Mouse (Mus musculus) spleen, adult 2 months (tissue): ENCODE data around the gene Rgs12.

Source experiments
- CTCF ChIP-seq: fragments of 200-500 bp; IDR thresholded peaks from 2 replicates; pipeline ENCODE4 v1.5.1; 2011; ENCODE audit warnings: mild to moderate bottlenecking, inconsistent platforms; ENCODE audit not compliant: insufficient read depth, insufficient read length, insufficient replicate concordance; ENCODE audit errors: extremely low read depth
- POLR2A ChIP-seq: fragments of 200-500 bp; IDR thresholded peaks from 2 replicates; pipeline ENCODE4 v1.6.1; 2011; ENCODE audit warnings: low read depth, low read length, inconsistent platforms

DNA sequence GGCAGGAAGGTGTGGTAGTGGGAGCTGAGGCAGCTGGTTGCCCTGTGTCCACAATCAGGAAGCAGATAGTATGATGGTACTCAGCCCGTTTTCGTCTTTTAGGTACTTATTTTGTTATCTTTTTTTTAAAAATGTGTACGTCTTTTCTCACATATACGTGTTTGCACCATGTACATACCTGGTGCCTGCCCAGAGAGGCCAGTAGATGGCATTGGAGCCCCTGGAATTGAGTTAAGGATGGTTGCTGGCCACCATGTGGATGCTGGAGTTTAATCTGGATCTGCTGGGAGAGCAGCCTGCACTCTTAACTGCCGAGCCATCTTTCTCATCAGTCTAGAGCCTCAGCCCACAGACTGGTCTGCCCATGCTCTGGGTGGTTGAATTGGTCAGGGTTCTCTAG is 101.3 kb downstream of the Rgs12 start:
- TF ChIP-seq POLR2A, result no peak
- TF ChIP-seq CTCF, result no peak
